Mouse (Mus musculus) embryo, embryonic 9.5 days (tissue): ENCODE measurements around the gene Eloa.
A peak's percentile ranks its signal among the peaks of the same experiment; 100 is the strongest.
"Not testable (repeated sequence)": the region's sequence is repeated elsewhere in the genome, so short reads cannot be mapped to it uniquely, and the experiment has no call there.

Experiments used
- DNase-seq: peaks from one replicate; pipeline ENCODE4 v3.0.0-alpha.2; 2017; ENCODE audit errors: extremely low spot score

The Eloa gene

DNA sequence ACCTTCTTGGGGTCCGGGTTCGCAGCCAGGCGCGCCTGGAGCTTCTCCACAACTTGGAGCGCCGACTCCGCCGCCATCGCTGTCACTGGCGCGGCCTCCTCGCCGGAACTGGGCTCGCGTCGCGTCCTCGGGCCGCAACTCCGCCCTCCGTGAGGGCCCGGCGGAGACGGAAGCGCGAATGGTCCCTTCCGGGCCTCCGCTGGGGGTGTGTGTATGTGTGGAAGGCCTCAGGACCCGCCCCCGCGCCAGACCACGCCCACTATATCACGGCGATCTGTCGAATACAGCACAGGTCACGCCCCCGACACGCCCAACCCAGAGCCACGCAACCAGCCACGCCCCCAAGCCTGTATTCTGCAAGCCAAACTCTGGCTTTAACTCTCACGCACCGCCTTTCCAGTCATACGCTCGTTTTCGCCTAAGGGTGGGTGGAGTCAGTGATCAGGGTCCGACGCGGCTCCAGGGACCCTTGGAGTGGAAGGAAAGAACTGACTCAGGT is at the start of gene Eloa:
Eloa (minus strand) TSS at position 215 of the 499 bp plus-strand sequence.
- peak; percentile 100 for DNase-seq

DNA sequence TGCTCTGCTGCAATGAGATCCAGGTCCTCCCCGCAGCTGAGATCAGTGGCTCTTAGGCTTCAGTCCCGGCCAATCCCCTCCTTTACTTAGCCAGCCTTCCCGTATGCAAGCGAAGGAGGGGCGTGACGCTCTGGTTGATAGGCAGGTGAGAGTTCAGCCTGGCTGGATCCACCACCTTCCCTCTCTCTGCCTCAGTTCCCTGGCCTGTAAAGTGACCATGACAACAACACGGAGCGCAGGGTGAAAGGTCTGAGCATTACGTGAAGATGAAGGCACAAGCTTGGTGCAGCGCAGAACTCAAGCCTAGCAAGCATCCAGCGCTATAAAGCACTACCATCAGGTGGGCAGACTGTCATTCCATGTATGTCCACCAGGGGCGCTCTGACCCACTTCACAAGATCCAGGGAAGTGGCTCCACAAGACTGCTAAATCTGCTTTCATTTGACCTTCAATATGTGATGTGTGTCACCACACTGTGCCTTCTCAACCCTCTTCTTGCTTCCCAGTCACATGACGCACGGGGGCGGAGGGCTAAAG is 49.7 kb upstream of the Eloa start:
- DNase-seq = peak; percentile 87

DNA sequence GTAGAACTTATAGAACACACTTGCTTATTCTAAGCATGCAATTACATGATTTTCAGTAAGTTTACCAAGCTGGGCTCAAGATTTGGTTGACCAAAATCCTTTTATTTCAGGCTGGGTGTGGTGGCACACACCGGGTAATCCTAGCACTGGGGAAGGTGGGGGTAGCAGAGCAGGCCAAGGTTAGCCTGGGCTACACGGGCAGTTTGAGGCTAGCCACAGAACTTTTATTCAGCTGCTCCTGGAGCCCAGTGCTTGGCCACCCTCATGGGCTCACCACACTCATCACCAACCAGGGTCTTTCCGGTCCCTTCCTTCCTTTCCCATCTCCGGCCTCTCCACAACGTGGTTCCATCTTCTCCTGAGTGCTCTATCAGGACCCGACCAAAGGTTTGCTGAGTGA is 49.0 kb upstream of the Eloa start:
- DNase-seq = no peak

DNA sequence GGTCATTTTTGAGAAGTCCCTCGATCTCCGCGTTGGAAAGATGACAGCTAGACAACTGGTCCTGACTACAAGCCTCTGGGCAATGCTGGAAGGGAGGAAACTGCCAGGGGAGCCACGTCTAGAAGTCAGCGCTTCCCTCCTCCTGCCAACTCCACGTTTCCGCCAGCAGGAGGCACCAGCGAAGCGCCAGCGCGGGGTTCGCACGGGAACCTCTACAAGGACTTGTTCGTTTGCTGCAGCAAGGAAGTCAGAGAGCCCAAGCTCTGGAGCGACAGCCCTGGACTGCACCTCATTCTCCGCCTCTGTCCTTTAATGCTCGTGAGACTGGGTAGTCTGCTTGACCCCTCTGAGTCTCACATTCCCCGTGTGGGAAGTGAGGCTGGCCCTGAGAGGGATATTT is 48.4 kb upstream of the Eloa start:
- peak; percentile 90 for DNase-seq

DNA sequence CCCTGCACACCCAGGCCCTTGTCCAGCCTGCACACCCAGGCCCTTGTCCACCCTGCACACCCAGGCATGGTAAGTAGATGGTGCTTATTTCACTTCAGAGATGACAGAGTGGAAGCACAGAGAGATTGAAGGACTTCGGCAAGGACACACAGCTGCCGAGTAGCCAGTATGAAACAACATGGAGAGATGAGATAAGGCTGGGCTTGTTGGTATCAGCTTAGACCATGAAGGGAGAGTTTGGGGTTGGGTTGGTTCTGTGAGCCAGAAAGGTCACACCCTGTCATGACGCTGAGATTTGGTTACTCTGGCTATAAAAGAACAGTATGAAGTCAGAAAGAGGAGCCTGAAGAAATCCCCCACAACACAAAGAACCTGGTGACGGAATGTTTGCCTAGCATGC is 47.8 kb upstream of the Eloa start:
- DNase-seq = no peak

- DNase-seq = no peak
Measured at GRCm38 (mm10) chr4:136063143-136063542, 41.6 kb upstream of the Eloa start.

DNA sequence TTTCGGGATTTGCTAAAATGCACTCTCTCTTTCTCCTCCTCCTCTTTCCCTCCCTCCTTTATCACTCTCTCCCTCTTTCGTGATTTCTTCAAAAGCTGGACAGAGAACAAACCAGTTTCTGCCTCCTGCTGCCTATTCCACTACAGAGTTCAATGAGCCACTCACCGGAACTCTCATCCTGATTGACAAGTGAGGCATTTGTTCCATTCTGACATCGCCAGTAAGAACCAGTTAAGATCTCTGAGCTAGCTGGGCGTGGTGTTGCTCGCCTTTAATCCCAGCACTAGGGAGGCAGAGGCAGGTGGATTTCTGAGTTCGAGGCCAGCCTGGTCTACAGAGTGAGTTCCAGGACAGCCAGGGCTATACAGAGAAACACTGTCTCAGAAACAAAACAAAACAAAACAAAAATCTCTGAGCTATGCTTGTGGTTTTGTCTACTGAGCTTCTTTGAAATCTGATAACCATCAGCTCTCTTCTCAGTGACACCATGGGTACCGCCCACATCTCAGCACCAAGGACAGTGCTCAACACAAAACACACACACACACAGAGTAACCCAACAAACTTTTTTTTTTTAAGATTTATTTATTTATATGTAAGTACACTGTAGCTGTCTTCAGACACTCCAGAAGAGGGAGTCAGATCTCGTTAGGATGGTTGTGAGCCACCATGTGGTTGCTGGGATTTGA is 38.4 kb upstream of the Eloa start:
- not testable (repeated sequence) for DNase-seq

- DNase-seq = no peak
Measured at GRCm38 (mm10) chr4:136057916-136058315, 36.4 kb upstream of the Eloa start.

- no peak for DNase-seq
Measured at GRCm38 (mm10) chr4:136056030-136056429, 34.5 kb upstream of the Eloa start.

DNA sequence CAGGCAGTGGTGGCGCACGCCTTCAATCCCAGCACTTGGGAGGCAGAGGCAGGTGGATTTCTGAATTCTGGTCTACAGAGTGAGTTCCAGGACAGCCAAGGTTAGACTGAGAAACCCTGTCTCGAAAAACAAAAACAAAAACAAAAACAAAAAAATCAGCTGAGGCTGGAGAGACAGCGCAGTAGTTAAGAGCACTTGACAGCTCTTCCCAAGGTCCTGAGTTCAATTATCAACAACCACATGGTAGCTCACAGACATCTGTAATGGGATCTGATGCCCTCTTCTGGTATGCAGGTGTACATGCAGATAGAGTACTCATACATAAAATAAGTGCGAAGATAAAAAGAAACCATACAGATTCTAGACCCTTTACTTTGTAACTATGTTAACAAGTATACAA is 32.3 kb upstream of the Eloa start:
- DNase-seq = no peak

DNA sequence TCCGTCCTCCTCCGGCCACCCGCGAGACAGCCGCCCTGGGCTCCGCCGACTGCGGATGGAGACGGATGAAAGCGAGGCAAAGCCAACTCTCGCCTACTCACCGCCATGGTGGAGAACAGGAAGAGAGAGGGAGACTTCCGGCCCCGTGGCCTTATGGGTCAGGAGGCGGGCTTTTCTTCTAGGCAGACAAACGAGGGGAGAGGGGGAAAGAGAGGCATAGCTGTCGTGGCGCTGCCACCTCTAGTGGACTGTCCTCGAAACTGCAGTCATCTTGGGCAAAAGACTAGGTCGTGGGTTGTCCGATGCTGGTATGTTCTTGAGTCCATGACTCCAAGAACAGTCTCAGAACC is 31.7 kb upstream of the Eloa start, which contains the start of gene Rpl11:
Rpl11 (minus strand) TSS at position 182 of the 350 bp plus-strand sequence.
- peak; percentile 95 for DNase-seq

- DNase-seq = no peak
Measured at GRCm38 (mm10) chr4:136052534-136053246, 31.1 kb upstream of the Eloa start.

DNA sequence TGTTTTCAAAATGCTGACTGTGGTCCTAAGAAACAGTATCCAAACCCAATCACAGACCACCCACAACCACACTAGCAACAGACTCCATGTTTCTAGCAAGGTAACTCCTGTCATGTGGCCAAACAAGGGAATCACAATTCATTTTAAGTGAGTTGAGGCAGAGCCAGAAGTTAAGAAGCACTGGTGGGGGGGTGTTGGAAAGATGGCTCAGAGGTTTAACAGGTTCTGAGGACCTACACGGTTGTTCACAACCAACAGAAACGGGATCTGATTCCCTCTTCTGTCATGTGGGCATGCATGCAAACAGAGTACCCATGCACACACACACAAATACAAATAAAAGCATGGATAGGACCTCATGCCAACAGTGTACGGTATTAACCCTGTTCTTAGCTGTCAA is 30.5 kb upstream of the Eloa start:
- DNase-seq = no peak

DNA sequence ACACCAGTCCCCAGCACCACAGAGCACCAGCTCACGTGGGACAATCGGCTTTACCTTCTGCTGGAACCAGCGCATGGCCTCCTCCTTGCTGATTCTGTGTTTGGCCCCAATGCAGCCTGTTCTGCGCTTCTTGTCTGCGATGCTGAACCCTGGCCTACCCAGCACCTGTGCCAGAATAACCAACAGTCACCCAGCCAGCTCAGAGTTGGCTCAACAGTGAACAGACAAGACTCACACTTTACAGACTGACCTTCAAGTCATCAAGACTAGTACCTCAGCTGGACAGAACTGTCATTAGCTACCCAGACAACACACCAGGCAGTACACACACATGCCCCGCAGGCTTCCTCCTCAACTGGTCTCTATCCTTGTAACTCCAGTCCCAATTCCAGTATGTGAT is 28.7 kb upstream of the Eloa start:
- DNase-seq = no peak

DNA sequence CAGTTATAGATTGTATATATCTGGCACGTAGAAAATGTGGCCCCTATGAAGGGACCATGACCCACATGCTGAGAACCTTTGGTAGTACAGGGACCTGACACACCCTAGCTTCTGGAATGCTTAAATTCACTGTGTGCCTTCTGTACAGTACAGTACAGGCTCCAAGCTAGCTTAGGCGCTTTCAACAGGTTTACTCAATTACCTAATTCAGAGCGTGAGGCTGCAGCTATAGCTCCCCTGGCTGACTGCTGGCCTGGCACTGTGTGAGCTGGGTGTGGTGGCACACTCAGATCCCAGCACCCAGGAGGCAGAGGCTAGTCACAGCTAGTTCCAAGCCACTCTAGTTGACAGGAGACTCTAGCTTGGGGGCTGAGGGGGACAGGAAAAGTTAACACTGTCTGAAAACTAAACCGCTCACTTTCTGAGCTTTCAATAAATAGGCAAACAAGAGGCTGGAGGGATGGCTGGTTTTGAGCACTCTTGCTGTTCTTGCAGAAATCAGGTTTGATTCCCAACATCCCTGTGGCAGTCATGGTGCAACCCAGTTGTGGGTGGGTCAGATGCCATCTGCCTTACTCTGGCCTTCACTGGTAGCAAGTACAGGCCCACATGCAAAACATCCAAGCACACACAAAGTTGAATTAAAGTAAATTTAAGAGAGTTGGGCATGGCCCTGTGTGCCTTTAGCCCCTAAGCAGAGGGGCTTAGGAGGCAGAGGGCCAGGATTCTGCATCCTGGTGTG is 26.9 kb upstream of the Eloa start:
- no peak for DNase-seq

DNA sequence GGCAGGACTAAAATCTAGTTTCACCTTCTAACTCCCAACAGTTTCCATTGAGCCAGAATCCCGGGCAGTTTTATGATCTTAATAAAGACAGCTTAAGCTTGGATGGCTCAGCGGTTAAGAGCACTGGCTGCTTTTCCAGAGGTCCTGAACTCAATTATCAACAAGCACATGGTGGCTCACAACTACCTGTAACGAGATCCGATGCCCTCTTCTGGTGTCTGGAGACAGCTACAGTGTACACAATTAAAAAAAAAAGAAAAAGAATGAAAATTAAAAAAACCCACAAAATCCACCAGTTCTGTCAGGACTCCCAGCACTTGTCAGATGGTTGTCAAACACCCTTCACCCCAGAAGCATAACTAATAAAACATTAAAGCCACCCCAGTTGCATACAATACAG is 26.1 kb upstream of the Eloa start:
- no peak for DNase-seq

DNA sequence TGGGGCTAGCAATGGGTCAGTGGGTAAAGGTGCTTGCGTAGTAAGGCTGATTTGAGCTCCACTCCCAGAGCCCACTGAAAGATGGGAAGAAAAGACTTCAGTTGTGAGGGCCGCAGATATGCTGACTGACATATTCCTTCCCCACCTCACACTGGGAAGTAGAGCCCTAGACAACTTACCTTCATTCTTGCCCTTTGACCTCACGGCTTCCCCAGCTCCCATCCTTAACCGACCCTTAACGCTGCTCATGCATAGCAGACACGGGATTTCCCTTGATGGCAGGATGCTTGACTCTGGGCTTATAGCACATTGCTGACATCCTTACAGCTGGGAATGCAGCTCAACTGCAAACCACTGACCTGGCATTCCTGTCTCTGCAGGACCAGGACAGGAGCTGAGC is 25.3 kb upstream of the Eloa start:
- no peak for DNase-seq

GRCm38 (mm10) chr4:136045091-136045490 is 23.5 kb upstream of the Eloa start:
- no peak for DNase-seq

DNA sequence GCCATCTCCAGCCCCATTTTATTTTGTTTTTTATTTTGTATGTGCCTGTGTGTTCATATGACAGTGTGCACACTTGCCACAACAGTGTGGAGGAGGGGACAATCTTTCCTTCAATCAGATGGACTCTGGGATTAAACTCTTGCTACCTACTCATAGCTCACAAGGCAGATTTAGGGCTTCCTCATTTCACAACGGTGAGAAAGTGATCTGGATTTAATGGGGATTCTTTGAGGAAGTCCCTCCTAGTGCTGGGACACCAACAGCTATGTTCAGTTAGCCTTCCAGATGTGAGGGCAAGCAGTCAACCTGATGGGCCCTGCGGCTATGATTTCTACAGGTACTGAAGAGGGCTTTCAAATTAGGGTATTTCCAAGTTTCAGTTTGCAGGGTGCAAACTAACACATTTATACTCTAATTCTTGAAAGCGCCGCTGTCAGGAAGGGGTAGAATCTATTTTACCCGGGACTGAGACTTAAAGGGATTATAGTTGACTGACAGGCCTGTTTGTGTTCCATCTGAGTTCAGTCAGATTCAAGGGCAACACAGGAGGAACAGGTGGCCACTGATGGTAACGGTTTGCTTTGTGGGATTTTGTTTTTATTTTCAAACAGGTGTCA is 22.3 kb upstream of the Eloa start:
- no peak for DNase-seq

DNA sequence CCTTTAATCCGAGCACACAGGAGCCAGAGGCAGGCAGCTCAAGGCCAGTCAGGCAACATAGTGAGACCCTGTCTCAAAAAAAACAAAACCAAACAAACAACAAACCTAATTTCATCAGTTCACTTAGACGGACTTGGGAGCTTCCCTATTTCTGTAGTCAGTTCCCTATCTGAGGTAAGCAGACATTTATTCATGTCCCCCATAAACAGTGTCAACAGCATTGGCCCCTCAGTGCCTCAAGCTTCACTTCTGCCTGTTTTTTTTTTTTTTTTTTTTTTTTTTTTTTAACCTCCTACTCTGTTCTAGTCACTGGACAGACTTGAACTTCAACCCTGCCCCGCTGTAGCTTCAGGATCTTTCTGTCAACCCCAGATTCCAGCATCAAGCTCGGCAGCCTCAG is 13.5 kb upstream of the Eloa start:
- DNase-seq = no peak

DNA sequence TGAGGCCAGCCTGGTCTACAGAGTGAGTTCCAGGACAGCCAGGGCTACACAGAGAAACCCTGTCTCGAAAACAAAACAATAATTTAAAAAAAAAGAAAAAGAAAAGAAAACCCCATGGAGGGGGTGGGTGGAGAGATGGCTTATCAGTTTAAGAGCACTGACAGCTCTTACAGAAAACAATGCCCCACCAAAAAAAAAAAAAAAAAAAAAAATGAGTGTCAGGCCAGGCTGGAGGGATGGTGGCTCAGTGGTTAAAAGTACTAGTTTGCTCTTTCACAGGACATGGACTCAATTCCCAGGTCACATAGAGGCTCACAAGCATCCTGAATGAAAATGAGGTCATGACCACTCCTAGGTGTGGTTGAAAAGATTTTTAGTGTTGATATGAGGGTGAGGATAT is 11.7 kb upstream of the Eloa start:
- DNase-seq = no peak
